Mouse (Mus musculus) ES-E14 (cell line): ENCODE results near the gene A730061H03Rik. TPM values are rescaled to one million over a fixed set of nuclear protein-coding genes. Genes with fewer than 3 reads are reported as not detected.

ENCODE experiments used
- DNase-seq: peaks from one replicate; pipeline ENCODE4 v3.0.0-alpha.2; 2013; ENCODE audit warnings: low read depth, low spot score
- H3K27ac ChIP-seq: 2 replicates; pipeline ENCODE4 v1.5.1; 2012; ENCODE audit warnings: low read depth, mild to moderate bottlenecking, low read length, moderate library complexity, mixed read lengths; ENCODE audit not compliant: poor library complexity, insufficient read depth, severe bottlenecking
- H3K36me3 ChIP-seq: 2 replicates; pipeline ENCODE4 v1.6.1; 2012; ENCODE audit warnings: mild to moderate bottlenecking, low read length, moderate library complexity, mixed read lengths; ENCODE audit not compliant: control insufficient read depth, poor library complexity, insufficient read depth, severe bottlenecking
- H3K4me1 ChIP-seq, 2 experiments: fragments of 150-350 bp in 1 of 2; sonication (generic) in 1 of 2; 2 replicates each; pipeline ENCODE4 v1.6.1; 2012; ENCODE audit warnings: low read length in 2 of 2, mild to moderate bottlenecking in 1 of 2, mixed read lengths in 1 of 2; ENCODE audit not compliant: control insufficient read depth in 2 of 2, insufficient read depth in 2 of 2, poor library complexity in 1 of 2
- H3K4me3 ChIP-seq, 2 experiments: fragments of 150-350 bp in 1 of 2; sonication (generic) in 1 of 2; 2 replicates each; pipeline ENCODE4 v1.5.1; 2012; ENCODE audit warnings: low read length in 2 of 2, low read depth in 1 of 2, mild to moderate bottlenecking in 1 of 2, mixed read lengths in 1 of 2; ENCODE audit not compliant: insufficient read depth in 1 of 2, poor library complexity in 1 of 2, severe bottlenecking in 1 of 2
- H3K9ac ChIP-seq: 2 replicates; pipeline ENCODE4 v1.6.1; 2012; ENCODE audit warnings: low read depth, mild to moderate bottlenecking, low read length, mixed read lengths; ENCODE audit not compliant: poor library complexity, insufficient read depth, severe bottlenecking
- H3K9me3 ChIP-seq: fragments of 150-350 bp; sonication (generic); 2 replicates; pipeline ENCODE4 v1.6.1; 2012; ENCODE audit warnings: low read depth, mild to moderate bottlenecking, low read length; ENCODE audit not compliant: control insufficient read depth, insufficient read depth
- CHD2 ChIP-seq: IDR thresholded peaks from 2 replicates; pipeline ENCODE4 v1.6.1; 2014; ENCODE audit warnings: mild to moderate bottlenecking, low read depth, low read length, inconsistent platforms
- HCFC1 ChIP-seq: IDR thresholded peaks from 2 replicates; pipeline ENCODE4 v1.6.1; 2012; ENCODE audit warnings: low read length, inconsistent platforms, borderline replicate concordance; ENCODE audit not compliant: insufficient read depth
- MAFK ChIP-seq: IDR thresholded peaks from 2 replicates; pipeline ENCODE4 v1.6.1; 2014; ENCODE audit warnings: mild to moderate bottlenecking, low read depth, low read length, inconsistent platforms; ENCODE audit not compliant: insufficient read depth
- ZC3H11A ChIP-seq: IDR thresholded peaks from 2 replicates; pipeline ENCODE4 v1.6.1; 2012; ENCODE audit warnings: low read depth, mild to moderate bottlenecking, inconsistent platforms, low read length, borderline replicate concordance
- ZNF384 ChIP-seq: IDR thresholded peaks from 2 replicates; pipeline ENCODE4 v1.6.1; 2012; ENCODE audit warnings: low read depth, low read length, inconsistent platforms
- in situ Hi-C, 2 experiments: fragments of 600-800 bp; cut with MboI; formaldehyde crosslinking; loops; one replicate each; pipeline ENCODE4 v1.15.1; 2025; ENCODE audit warnings: low sequenced_read_pairs in 2 of 2, inconsistent platforms in 1 of 2; ENCODE audit not compliant: unreplicated experiment in 2 of 2
- total RNA-seq: library from RNA; depleted of rRNA; stranded (reverse); fragments of 300-350 nt; gene quantifications from 2 replicates; pipeline ENCODE4 v1.2.3, GENCODE M21; 2012

A730061H03Rik gene
- total RNA-seq, 1 experiment, result not detected

DNA sequence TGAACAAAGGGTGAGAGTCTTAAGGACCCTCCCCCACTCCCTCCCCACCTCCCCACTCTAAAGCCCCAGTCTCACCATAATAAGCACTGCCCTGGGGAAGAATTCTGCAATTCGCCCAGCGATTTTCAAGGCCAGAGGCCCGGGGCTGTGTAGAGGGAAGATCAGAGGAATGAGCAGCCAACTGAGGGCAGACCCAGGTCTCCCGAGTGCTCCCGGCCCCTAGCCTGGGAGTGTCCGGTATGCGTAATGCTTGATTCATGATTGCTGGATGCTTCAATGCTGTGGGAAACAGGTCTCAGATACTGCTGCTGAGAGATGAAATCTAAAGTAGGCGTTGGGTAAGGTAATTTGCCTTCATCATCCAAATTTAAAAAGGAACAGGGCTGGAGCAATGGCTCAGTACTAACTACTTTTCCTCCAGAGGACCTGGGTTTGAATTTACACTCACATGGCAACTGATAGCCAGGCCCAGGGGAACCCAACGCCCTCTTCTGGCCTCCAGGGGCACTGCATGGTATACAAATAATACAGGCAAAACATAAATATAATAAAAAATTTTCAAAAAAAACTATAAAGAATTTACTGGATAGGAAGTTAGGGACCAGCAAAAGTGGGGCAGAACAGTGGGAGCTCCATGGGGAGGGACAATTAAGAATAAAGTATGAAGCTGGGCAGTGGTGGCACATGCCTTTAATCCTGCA, 21.9 kb upstream of the A730061H03Rik start:
- no peak overlapping the region for H3K4me3 ChIP-seq
- no peak overlapping the region for H3K9ac ChIP-seq
- no peak for TF ChIP-seq CHD2
- TF ChIP-seq MAFK, result no peak
- no peak for DNase-seq
- no peak overlapping the region for H3K27ac ChIP-seq
- H3K9me3 ChIP-seq, result no peaks in the 10 kb centered on the region
- in situ Hi-C loops, result no loop called here
- peaks cover 6 to 19% of the 10 kb centered on the region in 2 experiments; a peak in 3 of 4 replicates for H3K4me1 ChIP-seq
- H3K36me3 ChIP-seq, result peaks cover 13% of the 10 kb centered on the region; the same call in 1 of the 2 replicates

DNA sequence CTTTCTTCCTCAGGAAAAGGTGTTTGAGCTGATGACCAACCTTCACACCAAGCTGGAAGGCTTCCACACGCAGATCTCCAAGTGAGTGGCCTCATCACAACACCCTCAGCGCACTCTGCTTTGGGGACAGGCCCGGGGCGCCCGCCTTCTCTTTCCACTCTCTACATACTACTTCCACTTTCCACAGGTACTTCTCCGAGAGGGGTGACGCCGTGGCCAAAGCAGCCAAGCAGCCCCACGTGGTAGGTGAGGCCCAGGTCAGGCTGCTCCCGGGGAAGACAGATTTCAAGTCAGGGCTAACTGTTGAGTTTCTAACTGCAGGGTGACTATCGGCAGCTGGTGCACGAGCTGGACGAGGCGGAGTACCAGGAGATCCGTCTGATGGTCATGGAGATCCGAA, 20.5 kb upstream of the A730061H03Rik start:
- in situ Hi-C loops, result no loop called here
- Histone ChIP-seq H3K4me3 (no peak overlapping the region), H3K4me1 (peaks cover 6 to 22% of the 10 kb centered on the region in 2 experiments; a peak in 3 of 4 replicates), H3K9ac (no peak overlapping the region), H3K27ac (no peak overlapping the region), H3K36me3 (peaks cover 13% of the 10 kb centered on the region; the same call in 1 of the 2 replicates), H3K9me3 (no peaks in the 10 kb centered on the region)
- DNase-seq, result no peak
- TF ChIP-seq ZNF384, result no peak
- no peak for TF ChIP-seq MAFK
- no peak for TF ChIP-seq CHD2
- no peak for TF ChIP-seq ZC3H11A
- TF ChIP-seq HCFC1, result no peak

DNA sequence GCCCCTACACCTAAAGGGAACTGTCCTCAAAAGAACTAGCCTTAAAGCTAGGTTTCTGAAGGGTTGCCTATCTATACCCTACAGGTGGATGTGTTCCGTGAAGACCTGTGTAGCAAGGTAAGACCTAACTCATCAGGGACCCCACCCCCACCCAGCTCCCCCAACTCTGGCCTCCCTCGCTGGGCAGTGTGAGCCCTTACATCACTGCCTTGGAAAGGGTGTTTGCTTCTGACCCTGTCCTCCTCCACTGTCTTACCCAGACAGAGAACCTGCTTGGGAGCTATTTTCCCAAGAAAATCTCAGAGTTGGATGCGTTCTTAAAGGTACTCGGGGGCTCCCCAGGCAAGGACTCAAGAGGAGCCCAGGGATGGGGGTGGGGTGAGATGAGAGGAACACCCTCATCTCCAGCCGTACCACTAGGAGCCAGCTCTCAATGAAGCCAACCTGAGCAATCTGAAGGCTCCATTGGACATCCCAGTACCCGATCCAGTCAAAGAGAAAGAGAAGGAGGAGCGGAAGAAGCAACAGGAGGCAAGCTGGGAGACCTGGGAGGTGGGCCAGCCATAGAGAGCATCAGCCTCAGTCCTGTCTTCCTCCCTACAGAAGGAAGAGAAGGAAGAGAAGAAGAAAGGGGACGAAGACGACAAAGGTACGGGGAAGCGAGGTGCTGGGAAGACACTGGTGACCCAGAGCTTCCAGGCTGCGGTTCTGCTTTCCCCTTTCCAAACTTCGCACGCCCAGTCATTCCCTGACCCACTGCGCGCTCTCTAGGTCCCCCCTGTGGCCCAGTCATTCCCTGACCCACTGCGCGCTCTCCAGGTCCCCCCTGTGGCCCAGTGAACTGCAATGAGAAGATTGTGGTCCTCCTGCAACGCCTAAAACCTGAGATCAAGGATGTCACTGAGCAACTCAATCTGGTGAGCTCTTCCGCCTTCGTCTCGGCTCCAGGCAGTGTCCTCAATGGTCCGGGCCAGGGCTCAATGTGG, 19.6 kb upstream of the A730061H03Rik start:
- H3K4me1 ChIP-seq, result peaks cover 6 to 25% of the 10 kb centered on the region in 2 experiments; a peak in 3 of 4 replicates
- peak overlapping the region in 1 of 2 experiments; percentile 30; a peak in 1 of 4 replicates for H3K4me3 ChIP-seq
- in situ Hi-C loops, result no loop called here
- no peak for TF ChIP-seq ZC3H11A
- no peak for TF ChIP-seq CHD2
- no peak for TF ChIP-seq ZNF384
- TF ChIP-seq MAFK, result no peak
- no peak for TF ChIP-seq HCFC1
- H3K27ac ChIP-seq, result no peak overlapping the region
- H3K36me3 ChIP-seq, result peaks cover 13% of the 10 kb centered on the region; the same call in 1 of the 2 replicates
- DNase-seq, result no peak
- H3K9ac ChIP-seq, result no peak overlapping the region
- no peaks in the 10 kb centered on the region for H3K9me3 ChIP-seq

DNA sequence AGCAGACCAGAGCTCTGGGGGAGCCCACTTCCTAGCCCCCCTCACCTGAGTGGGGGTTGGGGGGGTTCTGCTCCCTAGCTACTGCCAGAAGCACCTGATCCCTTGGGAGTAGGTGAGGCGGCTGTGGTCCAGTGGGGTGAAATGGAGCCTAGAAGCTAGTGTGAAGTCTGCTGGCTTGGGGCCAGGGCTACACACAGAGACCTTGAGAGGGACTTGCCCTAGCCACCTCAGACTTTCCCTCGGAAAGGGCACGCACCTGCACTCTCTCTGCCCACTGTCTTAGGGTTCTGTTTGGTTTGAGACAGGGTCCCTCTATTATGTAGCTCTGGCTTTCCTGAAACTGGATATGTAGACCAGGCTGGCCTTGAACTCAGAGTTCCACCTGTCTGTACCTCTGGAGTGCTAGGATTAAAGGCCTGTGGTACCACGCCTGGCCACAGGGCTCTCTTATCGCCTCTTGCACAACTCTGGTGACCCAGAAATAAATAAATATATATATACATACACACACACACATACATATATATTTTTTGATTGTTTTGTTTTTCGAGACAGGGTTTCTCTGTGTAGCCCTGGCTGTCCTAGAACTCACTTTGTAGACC, 18.6 kb upstream of the A730061H03Rik start:
- peak overlapping the region; percentile 65 to 81 for H3K4me3 ChIP-seq
- H3K36me3 ChIP-seq, result peaks cover 13% of the 10 kb centered on the region; the same call in 1 of the 2 replicates
- H3K9me3 ChIP-seq, result no peaks in the 10 kb centered on the region
- no peak for DNase-seq
- in situ Hi-C loops, result no loop called here
- 0 out of 2 replicates have a peak overlapping the region, but pooled peaks have one; percentile 35 for H3K27ac ChIP-seq
- H3K4me1 ChIP-seq, result peaks cover 6 to 23% of the 10 kb centered on the region in 2 experiments; a peak in 3 of 4 replicates
- H3K9ac ChIP-seq, result peak overlapping the region; percentile 68
- TF ChIP-seq ZC3H11A (no peak), MAFK (no peak), CHD2 (no peak), ZNF384 (no peak), HCFC1 (no peak)
